Mouse (Mus musculus): ENCODE data around the gene Supt6.
A peak's percentile ranks its signal among the peaks of the same experiment; 100 is the strongest.
"Not testable (repeated sequence)": the region's sequence is repeated elsewhere in the genome, so short reads cannot be mapped to it uniquely, and the experiment has no call there.

Gene Supt6

GRCm38 (mm10) chr11:78245627-78246317 is at the start of gene Supt6, which contains the start of gene Sdf2:
Gene Supt6, minus strand, starts transcription at chr11:78245987.
Gene Sdf2, plus strand, starts transcription at chr11:78245746.
- peak; percentile 83 to 88 for DNase-seq

- DNase-seq, result no peak
Measured at GRCm38 (mm10) chr11:78294585-78294984, 48.8 kb upstream of the Supt6 start.

GRCm38 (mm10) chr11:78290654-78291053 is 44.9 kb upstream of the Supt6 start, which contains the start of gene BC030499:
Gene BC030499, plus strand, starts transcription at chr11:78290841.
- no peak for DNase-seq

- no peak for DNase-seq
Measured at GRCm38 (mm10) chr11:78289146-78289763, 43.5 kb upstream of the Supt6 start.

GRCm38 (mm10) chr11:78279586-78279985 is 33.8 kb upstream of the Supt6 start:
- DNase-seq, result no peak

GRCm38 (mm10) chr11:78278853-78279252 is 33.1 kb upstream of the Supt6 start:
- no peak for DNase-seq

GRCm38 (mm10) chr11:78276169-78276568 is 30.4 kb upstream of the Supt6 start:
- not testable (repeated sequence) for DNase-seq

- DNase-seq, result no peak
Measured at GRCm38 (mm10) chr11:78275596-78275995, 29.8 kb upstream of the Supt6 start.

GRCm38 (mm10) chr11:78271986-78272385 is 26.2 kb upstream of the Supt6 start:
- DNase-seq, result no peak

GRCm38 (mm10) chr11:78265571-78265970 is 19.8 kb upstream of the Supt6 start:
- DNase-seq, result no peak

- DNase-seq, result peak; percentile 50 to 55
Measured at GRCm38 (mm10) chr11:78262550-78262949, 16.8 kb upstream of the Supt6 start.

- peak; percentile 93 to 96 for DNase-seq
Measured at GRCm38 (mm10) chr11:78261380-78262352, 15.9 kb upstream of the Supt6 start, which contains the start of gene 2610507B11Rik. Gene 2610507B11Rik, plus strand, starts transcription at chr11:78261752.

- no peak for DNase-seq
Measured at GRCm38 (mm10) chr11:78260489-78261258, 14.9 kb upstream of the Supt6 start.

- DNase-seq, result no peak
Measured at GRCm38 (mm10) chr11:78256618-78257017, 10.8 kb upstream of the Supt6 start.

GRCm38 (mm10) chr11:78247727-78248140 is 1.9 kb upstream of the Supt6 start:
- no peak for DNase-seq

GRCm38 (mm10) chr11:78247012-78247348 is 1.2 kb upstream of the Supt6 start:
- DNase-seq, result no peak

- no peak for DNase-seq
Measured at GRCm38 (mm10) chr11:78246318-78247011, 678 bp upstream of the Supt6 start.

- no peak for DNase-seq
Measured at GRCm38 (mm10) chr11:78245261-78245626, 543 bp downstream of the Supt6 start.

- DNase-seq, result peak in 1 of 2 experiments; percentile 15
Measured at GRCm38 (mm10) chr11:78240193-78240857, 5.5 kb downstream of the Supt6 start.

- DNase-seq, result no peak
Measured at GRCm38 (mm10) chr11:78231518-78231917, 14.3 kb downstream of the Supt6 start.

GRCm38 (mm10) chr11:78223586-78223985 is 22.2 kb downstream of the Supt6 start:
- no peak for DNase-seq
